Mouse (Mus musculus) spleen, adult 2 months (tissue): Measurements from ENCODE around the gene Zfp78.

Experiments used
- CTCF ChIP-seq: fragments of 200-500 bp; IDR thresholded peaks from 2 replicates; pipeline ENCODE4 v1.5.1; 2011; ENCODE audit warnings: mild to moderate bottlenecking, inconsistent platforms; ENCODE audit not compliant: insufficient read depth, insufficient read length, insufficient replicate concordance; ENCODE audit errors: extremely low read depth
- POLR2A ChIP-seq: fragments of 200-500 bp; IDR thresholded peaks from 2 replicates; pipeline ENCODE4 v1.6.1; 2011; ENCODE audit warnings: low read depth, low read length, inconsistent platforms

GRCm38 (mm10) chr7:6361756-6362155, 1.3 kb upstream of the Zfp78 start:
- TF ChIP-seq CTCF (no peak), POLR2A (no peak)
